Mouse (Mus musculus): ENCODE measurements around the gene Ptprm. TPM values are rescaled to one million over a fixed set of nuclear protein-coding genes. Genes with fewer than 3 reads are reported as not detected.

Ptprm gene
- polyA plus RNA-seq, 1 experiment from 2014 or later = 5.7 TPM

GRCm38 (mm10) chr17:66988014-66988413 is 366.2 kb downstream of the Ptprm start:
- Histone ChIP-seq H3K4me3 (no peak overlapping the region), H3K36me3 (ENCODE audit: poor library complexity, severe bottlenecking) (no peaks in the 10 kb centered on the region), H3K27me3 (no peaks in the 10 kb centered on the region), H3K9ac (no peak overlapping the region), H3K27ac (no peak overlapping the region), H3K9me3 (replicated peaks) (no peaks in the 10 kb centered on the region), H3K4me2 (no peak overlapping the region), H3K4me1 (no peaks in the 10 kb centered on the region)
- 96% methylated on average over 1 of the region's 1 CpGs for WGBS
- no peak for ATAC-seq

GRCm38 (mm10) chr17:66981649-66982048 is 372.6 kb downstream of the Ptprm start:
- no peak overlapping the region for H3K4me3 ChIP-seq
- H3K27ac ChIP-seq = no peak overlapping the region
- H3K4me1 ChIP-seq = 0 out of 2 replicates have a peak, but pooled peaks cover 2% of the 10 kb centered on the region
- ATAC-seq = no peak
- H3K9me3 ChIP-seq (replicated peaks) = no peaks in the 10 kb centered on the region
- H3K36me3 ChIP-seq (ENCODE audit: poor library complexity, severe bottlenecking) = no peaks in the 10 kb centered on the region
- 82% methylated on average over 2 of the region's 2 CpGs for WGBS
- no peak overlapping the region for H3K4me2 ChIP-seq
- H3K27me3 ChIP-seq = no peaks in the 10 kb centered on the region
- H3K9ac ChIP-seq = no peak overlapping the region

DNA sequence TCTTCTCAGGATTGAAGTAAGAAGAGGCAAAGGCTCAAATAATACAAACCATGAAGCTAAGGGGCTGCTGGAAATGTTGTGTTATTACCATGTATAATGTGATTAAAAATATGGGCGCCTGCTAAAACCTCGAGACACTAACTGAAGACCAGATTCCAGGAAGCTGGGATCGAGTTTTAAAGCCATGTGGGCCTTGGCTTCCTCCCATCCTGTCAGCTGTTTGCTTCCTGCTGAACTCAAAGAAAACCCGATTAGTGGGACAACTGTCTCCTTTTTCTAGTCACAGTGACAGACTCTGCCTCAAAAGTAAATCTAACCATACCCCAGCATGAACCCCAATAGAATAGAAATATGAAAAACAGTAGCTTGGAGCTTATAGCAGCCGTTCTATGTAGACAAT is 374.3 kb downstream of the Ptprm start:
- Histone ChIP-seq H3K4me2 (no peak overlapping the region), H3K36me3 (ENCODE audit: poor library complexity, severe bottlenecking) (no peaks in the 10 kb centered on the region), H3K9ac (no peak overlapping the region), H3K4me3 (no peak overlapping the region), H3K4me1 (0 out of 2 replicates have a peak, but pooled peaks cover 4% of the 10 kb centered on the region), H3K9me3 (replicated peaks) (no peaks in the 10 kb centered on the region), H3K27ac (no peak overlapping the region), H3K27me3 (no peaks in the 10 kb centered on the region)
- 84% methylated on average over 5 of the region's 5 CpGs for WGBS
- no peak for ATAC-seq

DNA sequence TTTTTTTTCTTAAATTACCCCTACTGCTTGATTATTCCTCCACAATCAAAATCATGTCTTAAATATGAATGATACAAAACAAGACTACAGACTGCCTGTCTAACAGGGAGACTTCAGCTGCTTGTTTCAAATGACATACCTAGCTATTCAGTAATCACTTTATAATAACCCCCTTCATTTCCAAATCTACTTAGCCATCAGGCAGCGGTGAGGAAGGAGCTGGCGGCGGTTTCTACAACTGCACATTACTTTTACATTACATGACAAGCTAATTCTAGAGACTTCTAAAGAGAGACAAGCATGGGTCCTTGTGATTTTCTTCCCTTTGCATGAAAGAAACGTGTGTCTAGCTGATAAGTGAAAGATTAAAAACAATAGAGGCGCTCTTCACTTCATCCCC is 377.8 kb downstream of the Ptprm start:
- Histone ChIP-seq H3K9ac (no peak overlapping the region), H3K4me3 (no peak overlapping the region), H3K4me1 (0 out of 2 replicates have a peak, but pooled peaks cover 4% of the 10 kb centered on the region), H3K9me3 (replicated peaks) (no peaks in the 10 kb centered on the region), H3K4me2 (no peak overlapping the region), H3K36me3 (ENCODE audit: poor library complexity, severe bottlenecking) (no peaks in the 10 kb centered on the region), H3K27me3 (no peaks in the 10 kb centered on the region), H3K27ac (no peak overlapping the region)
- 78% methylated on average over 5 of the region's 5 CpGs for WGBS
- ATAC-seq = no peak

GRCm38 (mm10) chr17:66972976-66973375 is 381.3 kb downstream of the Ptprm start:
- ATAC-seq = no peak
- Histone ChIP-seq H3K4me2 (no peak overlapping the region), H3K27ac (no peak overlapping the region), H3K9me3 (replicated peaks) (no peaks in the 10 kb centered on the region), H3K27me3 (no peaks in the 10 kb centered on the region), H3K9ac (no peak overlapping the region), H3K36me3 (ENCODE audit: poor library complexity, severe bottlenecking) (no peaks in the 10 kb centered on the region), H3K4me3 (no peak overlapping the region), H3K4me1 (0 out of 2 replicates have a peak, but pooled peaks cover 4% of the 10 kb centered on the region)
- 89% methylated on average over 3 of the region's 3 CpGs for WGBS

GRCm38 (mm10) chr17:66960986-66961385 is 393.3 kb downstream of the Ptprm start:
- Histone ChIP-seq H3K36me3 (ENCODE audit: poor library complexity, severe bottlenecking) (no peaks in the 10 kb centered on the region), H3K4me3 (no peak overlapping the region), H3K9ac (no peak overlapping the region), H3K27ac (no peak overlapping the region), H3K27me3 (no peaks in the 10 kb centered on the region), H3K9me3 (replicated peaks) (no peaks in the 10 kb centered on the region), H3K4me2 (no peak overlapping the region), H3K4me1 (no peaks in the 10 kb centered on the region)
- WGBS = 68% methylated on average over 5 of the region's 5 CpGs
- ATAC-seq = no peak

DNA sequence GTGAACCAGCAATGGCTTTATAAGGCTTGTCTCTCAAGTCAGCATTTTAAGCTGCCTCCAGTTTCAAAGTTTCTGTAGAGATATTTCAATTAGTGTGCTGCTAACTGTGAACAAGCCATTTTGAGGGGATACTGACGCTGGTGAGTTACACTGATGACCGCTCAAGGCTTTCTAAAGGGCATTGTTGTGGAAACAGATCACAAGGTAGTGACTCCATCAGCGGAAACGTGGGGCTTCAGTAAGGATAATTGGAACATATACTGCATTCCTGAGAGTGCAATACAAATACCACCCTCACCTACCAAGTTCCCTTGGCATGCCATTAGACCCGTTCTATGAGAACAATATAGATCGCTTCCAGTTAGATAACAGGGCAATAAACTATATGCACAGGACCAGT is 393.7 kb downstream of the Ptprm start:
- no peak for ATAC-seq
- WGBS = 78% methylated on average over 6 of the region's 6 CpGs

GRCm38 (mm10) chr17:66959815-66960214 is 394.4 kb downstream of the Ptprm start:
- Histone ChIP-seq H3K9me3 (replicated peaks) (no peaks in the 10 kb centered on the region), H3K27ac (no peak overlapping the region), H3K4me3 (no peak overlapping the region), H3K36me3 (ENCODE audit: poor library complexity, severe bottlenecking) (no peaks in the 10 kb centered on the region), H3K4me1 (no peaks in the 10 kb centered on the region), H3K27me3 (no peaks in the 10 kb centered on the region), H3K9ac (no peak overlapping the region), H3K4me2 (no peak overlapping the region)
- 85% methylated on average over 2 of the region's 2 CpGs for WGBS
- ATAC-seq = no peak

More for the DNA sequence above, 393.7 kb downstream of the Ptprm start:
- Histone ChIP-seq H3K4me2 (no peak overlapping the region), H3K27me3 (no peaks in the 10 kb centered on the region), H3K4me1 (no peaks in the 10 kb centered on the region), H3K27ac (no peak overlapping the region), H3K9me3 (replicated peaks) (no peaks in the 10 kb centered on the region), H3K9ac (no peak overlapping the region), H3K36me3 (ENCODE audit: poor library complexity, severe bottlenecking) (no peaks in the 10 kb centered on the region), H3K4me3 (no peak overlapping the region)

DNA sequence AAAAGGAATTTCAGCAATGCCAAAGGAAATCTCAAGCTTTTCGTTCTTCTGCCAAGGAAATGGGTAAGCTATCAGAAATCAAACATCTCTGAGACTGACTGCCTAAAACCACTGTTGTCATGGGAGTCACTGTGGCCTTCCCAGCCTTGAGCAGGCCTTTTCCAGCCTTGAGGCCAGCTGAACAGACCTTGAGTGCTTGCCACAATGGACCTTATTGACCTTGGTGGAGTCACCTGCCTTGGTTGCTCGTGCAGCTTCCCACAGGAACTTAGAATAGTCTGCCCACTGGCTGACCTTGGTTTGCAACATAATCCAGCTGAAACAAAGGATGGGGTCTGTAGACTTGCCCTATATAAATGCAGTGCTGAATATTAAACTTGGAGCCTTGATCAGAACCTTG is 395.5 kb downstream of the Ptprm start:
- Histone ChIP-seq H3K9ac (no peak overlapping the region), H3K4me3 (no peak overlapping the region), H3K4me1 (no peaks in the 10 kb centered on the region), H3K36me3 (ENCODE audit: poor library complexity, severe bottlenecking) (no peaks in the 10 kb centered on the region), H3K27ac (no peak overlapping the region), H3K4me2 (no peak overlapping the region), H3K27me3 (no peaks in the 10 kb centered on the region), H3K9me3 (replicated peaks) (no peaks in the 10 kb centered on the region)
- no peak for ATAC-seq
- WGBS = 75% methylated on average over 2 of the region's 2 CpGs

DNA sequence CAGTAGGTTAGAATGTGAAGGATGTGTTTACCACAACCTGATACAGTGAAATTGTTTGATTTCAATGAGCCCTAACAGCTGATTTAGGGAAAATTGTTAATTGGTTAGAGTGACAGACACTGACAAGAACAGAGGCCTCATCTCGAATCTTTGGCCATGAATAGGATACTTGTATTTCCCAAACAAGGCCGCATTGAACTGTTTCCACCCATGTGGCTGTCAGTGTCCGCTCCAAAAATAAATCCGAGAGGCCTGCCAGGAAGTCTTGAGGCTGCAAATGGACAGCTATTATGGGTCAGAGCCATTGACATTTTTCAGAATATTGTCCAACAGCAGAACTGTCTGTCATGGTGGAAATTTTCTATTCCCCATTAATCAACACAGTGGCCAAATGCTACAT is 409.8 kb downstream of the Ptprm start:
- Histone ChIP-seq H3K9ac (no peak overlapping the region), H3K4me3 (no peak overlapping the region), H3K9me3 (replicated peaks) (no peaks in the 10 kb centered on the region), H3K27me3 (no peaks in the 10 kb centered on the region), H3K36me3 (ENCODE audit: poor library complexity, severe bottlenecking) (no peaks in the 10 kb centered on the region), H3K4me1 (0 out of 2 replicates have a peak, but pooled peaks cover 7% of the 10 kb centered on the region), H3K4me2 (no peak overlapping the region), H3K27ac (no peak overlapping the region)
- WGBS = 75% methylated on average over 4 of the region's 4 CpGs
- ATAC-seq = no peak

DNA sequence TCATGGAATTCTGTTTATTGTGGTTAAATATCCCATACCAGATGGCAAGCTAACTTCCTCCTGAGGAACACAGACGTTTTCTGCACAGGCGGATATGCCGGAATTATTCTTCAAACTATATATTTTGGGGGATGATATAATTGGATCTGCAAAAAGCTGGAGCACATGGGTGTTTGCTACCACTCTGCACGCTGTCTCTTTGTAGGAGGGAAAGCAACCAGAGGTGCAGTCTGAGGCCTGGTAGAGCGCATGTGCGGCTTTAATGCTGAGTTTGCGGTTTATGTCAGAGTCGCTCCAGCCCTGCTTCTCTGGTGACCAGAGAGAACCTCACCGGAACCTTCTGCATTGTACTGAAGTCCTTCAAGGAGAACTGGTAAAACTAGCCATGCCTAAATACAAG is 410.7 kb downstream of the Ptprm start:
- Histone ChIP-seq H3K9ac (no peak overlapping the region), H3K4me2 (no peak overlapping the region), H3K27me3 (no peaks in the 10 kb centered on the region), H3K4me1 (0 out of 2 replicates have a peak, but pooled peaks cover 3% of the 10 kb centered on the region), H3K4me3 (no peak overlapping the region), H3K9me3 (replicated peaks) (no peaks in the 10 kb centered on the region), H3K27ac (no peak overlapping the region), H3K36me3 (ENCODE audit: poor library complexity, severe bottlenecking) (no peaks in the 10 kb centered on the region)
- WGBS = 94% methylated on average over 9 of the region's 9 CpGs
- ATAC-seq = no peak

GRCm38 (mm10) chr17:66925611-66926010 is 428.6 kb downstream of the Ptprm start:
- peaks cover 8% of the 10 kb centered on the region; the same call in 1 of the 2 replicates for H3K9me3 ChIP-seq (replicated peaks)
- WGBS = 93% methylated on average over 5 of the region's 5 CpGs
- no peak overlapping the region for H3K27ac ChIP-seq
- no peaks in the 10 kb centered on the region for H3K36me3 ChIP-seq (ENCODE audit: poor library complexity, severe bottlenecking)
- no peak overlapping the region for H3K9ac ChIP-seq
- H3K27me3 ChIP-seq = no peaks in the 10 kb centered on the region
- H3K4me2 ChIP-seq = no peak overlapping the region
- H3K4me3 ChIP-seq = no peak overlapping the region
- no peak for ATAC-seq
- H3K4me1 ChIP-seq = no peaks in the 10 kb centered on the region

DNA sequence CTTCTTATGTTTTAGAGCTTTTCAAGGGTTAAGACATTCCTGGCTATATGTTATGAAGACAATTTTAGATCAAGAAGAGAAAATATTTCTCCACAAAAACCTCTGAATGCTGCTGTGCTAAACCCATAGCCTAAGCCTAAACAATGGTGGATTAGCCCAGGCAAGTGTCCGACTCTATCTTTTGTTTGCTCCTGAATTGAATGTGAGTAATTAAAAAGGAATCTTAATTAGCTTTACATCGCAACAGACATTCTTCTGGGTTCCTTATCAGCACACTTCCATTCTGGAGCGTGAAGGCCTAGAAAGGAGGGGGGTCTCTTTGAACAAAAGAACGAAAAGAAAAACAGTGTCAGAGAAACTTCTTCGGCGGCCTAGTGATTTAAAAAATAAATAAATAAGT is 439.6 kb downstream of the Ptprm start:
- ATAC-seq = no peak

More for the DNA sequence above, 439.6 kb downstream of the Ptprm start:
- H3K4me2 ChIP-seq = no peak overlapping the region
- no peaks in the 10 kb centered on the region for H3K36me3 ChIP-seq (ENCODE audit: poor library complexity, severe bottlenecking)
- no peak overlapping the region for H3K9ac ChIP-seq
- no peak overlapping the region for H3K4me3 ChIP-seq
- H3K9me3 ChIP-seq (replicated peaks) = no peaks in the 10 kb centered on the region
- 4% methylated on average over 6 of the region's 6 CpGs for WGBS
- H3K27me3 ChIP-seq = no peaks in the 10 kb centered on the region
- H3K4me1 ChIP-seq = peaks cover 9% of the 10 kb centered on the region; the same call in 1 of the 2 replicates
- H3K27ac ChIP-seq = no peak overlapping the region
